Mouse (Mus musculus) thymus, postnatal 0 days (tissue): ENCODE results near the gene Cptp. TPM values are rescaled to one million over a fixed set of nuclear protein-coding genes. Genes with fewer than 3 reads are reported as not detected.

Experiments used
- microRNA-seq: library from miRNA; unstranded; fragments of <30 nt; microRNA quantifications from one replicate; pipeline ENCODE4, GENCODE M21; 2016; ENCODE audit warnings: borderline number of aligned reads
- polyA plus RNA-seq: library from polyadenylated mRNA; unstranded; fragments of >200 nt; fragmentation: Nextera tagmentation; extraction: Ambion mirVana; gene quantifications from 2 replicates; pipeline ENCODE4 v1.2.1, GENCODE M21; 2015

The Cptp gene
- polyA plus RNA-seq, 1 experiment from 2014 or later = 9.4 TPM

Small RNA genes within 50 kb of the gene (microRNA-seq; reads per million reads assigned to microRNA genes)
- gene Gm22991 = not detected

Other genes starting within 250 kb of the Cptp start
- 65.7 and 76.3 TPM in 2 replicates for gene Cdk11b, start 244.6 kb downstream of the Cptp start, polyA plus RNA-seq
- not detected in 2 replicates for gene Gm10563, start 224.0 kb downstream of the Cptp start, polyA plus RNA-seq
- gene Mmp23, start 216.1 kb downstream of the Cptp start, polyA plus RNA-seq = 7.5 and 8.3 TPM in 2 replicates
- gene Mib2, start 200.2 kb downstream of the Cptp start, polyA plus RNA-seq = 14.2 and 14.4 TPM in 2 replicates
- gene Fndc10, start 175.1 kb downstream of the Cptp start, polyA plus RNA-seq = 4.4 and 5.2 TPM in 2 replicates
- 194 and 202 TPM in 2 replicates for gene Ssu72, start 164.6 kb downstream of the Cptp start, polyA plus RNA-seq
- gene Tmem240, start 134.6 kb downstream of the Cptp start, polyA plus RNA-seq = 1.1 and 1.4 TPM in 2 replicates
- gene Atad3a, start 108.3 kb downstream of the Cptp start, polyA plus RNA-seq = 61.6 and 63.9 TPM in 2 replicates
- 8.6 and 9.0 TPM in 2 replicates for gene Vwa1, start 94.7 kb downstream of the Cptp start, polyA plus RNA-seq
- 0.05 and 0.21 TPM in 2 replicates for gene Tmem88b, start 83.6 kb downstream of the Cptp start, polyA plus RNA-seq
- gene Ankrd65, start 79.0 kb downstream of the Cptp start, polyA plus RNA-seq = 0.23 and 0.42 TPM in 2 replicates
- 283 and 286 TPM in 2 replicates for gene Mrpl20, start 66.6 kb downstream of the Cptp start, polyA plus RNA-seq
- gene Ccnl2, start 57.0 kb downstream of the Cptp start, polyA plus RNA-seq = 139 and 162 TPM in 2 replicates
- gene Aurkaip1, start 38.2 kb downstream of the Cptp start, polyA plus RNA-seq = 187 and 198 TPM in 2 replicates
- gene Mxra8, start 29.8 kb downstream of the Cptp start, polyA plus RNA-seq = 15.1 and 18.1 TPM in 2 replicates
- 5.7 and 7.6 TPM in 2 replicates for gene Dvl1, start 22.0 kb downstream of the Cptp start, polyA plus RNA-seq
- gene Tas1r3, start 6.1 kb downstream of the Cptp start, polyA plus RNA-seq = 0.16 and 0.28 TPM in 2 replicates
- 84.9 and 92.2 TPM in 2 replicates for gene Ints11, start 106 bp upstream of the Cptp start, polyA plus RNA-seq
- 39.9 and 42.5 TPM in 2 replicates for gene Pusl1, start 22.3 kb upstream of the Cptp start, polyA plus RNA-seq
- 9.7 and 11.6 TPM in 2 replicates for gene Acap3, start 22.4 kb upstream of the Cptp start, polyA plus RNA-seq
- gene Ube2j2, start 74.4 kb upstream of the Cptp start, polyA plus RNA-seq = 117 and 128 TPM in 2 replicates
- 14.9 and 19.3 TPM in 2 replicates for gene C1qtnf12, start 92.9 kb upstream of the Cptp start, polyA plus RNA-seq
- 8.4 and 10.7 TPM in 2 replicates for gene B3galt6, start 123.2 kb upstream of the Cptp start, polyA plus RNA-seq
- gene Sdf4, start 123.4 kb upstream of the Cptp start, polyA plus RNA-seq = 187 and 194 TPM in 2 replicates
- 7.9 and 9.5 TPM in 2 replicates for gene Tnfrsf4, start 144.4 kb upstream of the Cptp start, polyA plus RNA-seq
- gene Tnfrsf18, start 156.7 kb upstream of the Cptp start, polyA plus RNA-seq = 13.9 and 14.8 TPM in 2 replicates
- 0.27 and 0.35 TPM in 2 replicates for gene Ttll10, start 190.0 kb upstream of the Cptp start, polyA plus RNA-seq
- 16.3 and 17.5 TPM in 2 replicates for gene 9430015G10Rik, start 240.5 kb upstream of the Cptp start, polyA plus RNA-seq